ENCODE assay signal across 16 mouse cellular contexts in genomic region chr4:54798523-54798922, GRCm38 (mm10).
"Had no signal": no experiment of that assay in that cellular context is flagged by ENCODE, and none has a peak within 500 bp of the region (broad histone marks: within the 10 kb centered on the region; RNA-seq: fewer than 3 reads in every experiment).

No protein-coding gene starts in this region.

- ATAC-seq: hindbrain, embryonic 16.5 days; intestine, embryonic 16.5 days; liver, embryonic 12.5 days had no signal

- DNase-seq: gastrocnemius, postnatal 14 days; gastrocnemius, postnatal 36 days; heart, adult 11 months; heart, adult 2 months; heart, postnatal 14 days; heart, postnatal 36 days; kidney, adult 11 months; kidney, adult 2 months; kidney, adult 9 months; kidney, postnatal 14 days; kidney, postnatal 36 days; layer of hippocampus, adult 9-11 months; left cerebral cortex, postnatal 4 days had no signal
